Mouse (Mus musculus): ENCODE measurements around the gene Ppox.

Gene Ppox

DNA sequence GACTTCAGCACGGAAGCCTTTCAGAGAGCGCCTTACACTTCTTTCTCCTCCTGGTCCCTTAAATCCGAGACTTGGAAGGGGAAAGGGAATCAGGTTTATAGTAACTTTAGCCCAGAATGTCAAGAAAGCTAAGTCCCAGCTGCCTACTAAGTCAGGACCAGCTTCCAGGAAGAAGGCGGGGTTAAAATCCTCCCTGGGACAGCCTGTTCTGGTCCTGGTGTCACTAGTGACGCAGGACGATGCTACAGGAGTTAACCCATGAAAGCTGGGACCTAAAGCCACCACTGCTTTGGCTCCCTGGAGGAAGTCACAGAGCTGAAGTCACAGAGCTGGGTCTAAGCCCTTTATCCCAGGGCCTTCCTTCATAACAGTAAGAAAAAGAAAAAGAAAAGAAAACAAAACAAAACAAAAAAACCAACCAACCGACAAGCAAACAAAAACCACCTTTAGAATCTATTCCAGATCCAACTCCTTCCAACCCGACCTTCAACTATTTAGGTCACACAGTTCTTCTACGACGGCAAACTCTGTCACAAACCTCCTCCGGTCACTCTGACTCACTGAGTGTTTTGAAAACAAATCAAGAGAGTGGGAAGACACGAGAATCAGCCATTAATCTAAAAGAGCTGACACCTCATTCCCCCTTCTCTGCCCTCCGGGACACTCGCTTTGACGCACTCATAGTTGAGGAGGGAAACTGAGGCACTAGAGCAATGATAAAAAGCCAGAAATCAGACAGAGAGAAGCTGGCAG lies 40.8 kb downstream of the Ppox start:
- no peak for DNase-seq

DNA sequence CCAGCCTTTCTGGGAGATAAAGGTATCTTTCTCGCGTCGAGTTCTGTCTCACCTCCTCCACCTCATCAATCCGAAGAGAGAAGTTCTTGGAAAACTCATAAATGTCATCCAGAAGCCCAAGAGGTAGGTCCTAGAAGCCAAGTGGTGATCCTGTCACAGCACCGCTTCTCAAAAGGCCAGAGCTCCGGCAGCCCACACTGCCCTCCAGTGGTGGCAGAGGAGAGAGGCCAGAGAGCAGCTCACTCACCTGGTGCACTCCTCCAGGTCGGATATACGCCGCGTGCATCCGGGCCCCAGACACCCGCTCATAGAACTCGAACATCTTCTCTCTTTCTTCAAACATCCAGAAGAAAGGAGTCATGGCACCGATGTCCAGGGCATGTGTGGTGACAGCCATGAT lies 42.5 kb downstream of the Ppox start:
- DNase-seq: peak; percentile 59 to 74

DNA sequence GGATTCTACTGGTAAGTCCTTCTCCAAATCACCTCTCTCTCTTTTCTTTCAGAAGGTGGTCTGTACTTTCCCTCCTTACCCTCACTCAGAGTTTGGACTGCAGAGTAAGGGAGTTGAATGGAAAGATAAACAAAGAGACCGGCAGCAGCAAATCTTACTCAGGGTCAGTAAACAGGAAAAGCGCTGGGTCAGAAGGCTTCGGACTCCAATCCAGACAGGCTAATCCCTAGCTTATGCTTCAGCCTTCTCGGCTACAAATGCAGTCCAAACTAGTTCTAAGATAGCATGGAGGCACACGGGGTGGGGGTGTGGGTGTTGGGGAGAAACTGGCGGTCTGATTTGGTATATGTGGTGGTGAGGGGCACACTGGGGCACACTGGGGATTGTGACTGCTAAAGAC lies 43.5 kb downstream of the Ppox start:
- no peak for DNase-seq

DNA sequence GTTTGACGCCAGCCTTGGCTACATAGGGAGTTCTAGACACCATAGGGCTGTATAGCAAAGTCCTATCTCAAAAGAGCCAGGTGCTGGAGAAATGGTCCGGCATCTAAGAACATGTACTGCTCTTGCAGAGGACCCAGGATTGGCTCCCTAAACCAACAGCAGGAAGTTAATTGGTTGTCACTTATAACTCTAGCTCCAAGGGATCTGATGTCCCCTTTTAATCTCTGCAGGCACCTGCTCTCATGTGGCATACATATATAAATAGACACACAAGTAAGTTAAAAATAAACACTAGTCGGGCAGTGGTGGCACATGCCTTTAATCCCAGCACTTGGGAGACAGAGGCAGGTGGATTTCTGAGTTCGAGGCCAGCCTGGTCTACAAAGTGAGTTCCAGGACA lies 45.2 kb downstream of the Ppox start:
- DNase-seq: no peak

DNA sequence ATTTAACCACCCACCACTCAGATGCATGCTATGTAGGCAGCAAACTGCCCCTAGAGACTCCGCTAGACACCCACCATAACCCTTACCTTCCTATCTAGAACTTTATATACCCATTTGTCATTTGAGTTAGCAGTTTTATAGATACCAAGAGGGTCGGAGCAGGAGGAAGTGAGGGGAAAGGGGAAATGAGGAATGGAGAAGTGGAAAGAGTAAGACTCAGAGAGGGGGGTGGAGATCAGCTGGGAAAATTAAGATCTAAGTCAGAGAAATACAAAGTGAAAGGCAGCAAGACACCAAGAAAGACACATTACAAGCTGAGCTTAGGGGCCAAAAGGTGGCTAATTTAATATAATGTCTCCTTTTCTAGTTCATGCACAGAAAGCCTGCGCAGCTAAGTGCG lies 46.4 kb downstream of the Ppox start:
- no peak for DNase-seq

DNA sequence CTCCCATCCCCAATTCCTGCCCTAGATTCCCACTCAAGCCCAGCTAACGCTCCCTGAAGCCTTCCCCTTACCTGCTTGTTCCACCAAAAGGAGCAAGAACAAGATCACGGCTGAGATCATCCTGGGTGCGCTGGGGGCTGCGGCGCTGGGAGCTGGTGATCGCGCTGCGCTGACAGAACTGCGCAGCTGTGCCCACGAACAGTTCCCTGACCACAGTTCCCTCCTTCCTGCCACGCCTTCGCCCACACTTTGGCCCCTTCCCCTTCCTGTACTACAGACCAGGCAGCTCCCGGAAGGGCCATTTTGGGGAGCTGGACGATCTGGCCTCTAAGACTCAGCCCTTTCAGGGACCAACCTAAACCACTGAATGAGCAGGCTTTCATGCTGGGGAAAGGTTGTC lies 46.9 kb downstream of the Ppox start, which contains the start of gene Fcer1g:
Fcer1g (minus strand) TSS at position 240 of the 400 bp plus-strand sequence.
- DNase-seq: no peak

DNA sequence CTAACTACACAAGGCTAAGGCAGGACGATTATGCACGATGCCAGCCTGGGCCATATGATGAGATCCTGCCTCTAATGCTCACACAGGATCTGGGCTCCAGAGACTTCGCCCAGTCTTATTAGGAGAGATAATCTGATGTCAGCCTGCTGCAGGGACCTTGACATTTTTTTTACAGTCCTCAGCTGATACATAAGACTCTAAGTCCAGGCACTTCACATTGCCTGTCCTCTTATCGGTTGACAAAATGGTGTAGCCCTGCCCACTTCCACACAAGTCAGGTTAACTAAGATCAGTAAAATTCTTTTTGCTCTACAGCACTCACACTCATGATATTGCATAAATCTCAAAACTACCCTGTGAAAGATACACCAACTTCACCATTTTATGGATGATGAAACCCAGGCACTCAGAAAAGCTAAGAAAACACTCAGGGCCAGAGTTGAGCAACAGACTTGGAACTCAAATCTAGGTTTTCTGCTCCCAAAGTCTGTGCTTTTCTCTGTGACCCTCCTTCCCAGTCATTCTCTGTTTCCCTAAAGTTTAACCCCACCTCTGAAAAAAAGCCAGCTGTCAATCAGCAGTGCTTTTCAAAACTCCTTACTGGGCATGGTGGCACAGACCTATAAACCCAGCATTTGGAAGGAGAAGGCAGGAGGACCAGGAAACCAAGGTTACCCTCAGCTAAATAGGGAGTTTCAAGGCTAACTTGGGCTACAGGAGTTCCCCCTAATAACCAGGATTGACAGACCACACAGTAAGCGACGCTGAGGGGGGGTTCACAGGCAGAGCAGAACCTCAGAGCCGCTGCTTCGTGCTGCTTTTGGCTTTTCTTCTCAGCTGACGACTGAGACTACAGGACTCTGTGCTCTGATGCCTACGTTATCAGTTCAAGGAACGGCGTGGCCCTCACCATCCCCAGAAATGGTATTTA lies 47.9 kb downstream of the Ppox start:
- no peak for DNase-seq

DNA sequence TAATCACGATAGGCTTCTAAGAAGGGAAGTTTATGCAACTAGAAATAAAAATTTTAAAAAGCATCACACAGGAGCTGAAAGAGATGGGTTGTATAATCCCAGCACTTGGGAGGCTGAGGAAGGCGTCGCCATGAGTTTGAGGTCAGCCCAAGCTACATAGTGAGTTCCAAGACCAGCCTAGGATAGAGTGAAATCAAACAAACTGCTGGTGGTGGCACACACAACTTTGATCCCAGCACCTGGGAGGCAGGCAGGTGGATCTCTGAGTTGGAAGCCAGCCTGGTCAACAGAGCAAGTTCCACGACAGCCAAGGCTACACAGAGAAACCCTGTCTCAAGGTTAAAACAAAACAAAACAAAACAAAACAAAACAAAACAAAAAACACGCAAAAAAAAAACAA lies 48.6 kb downstream of the Ppox start:
- DNase-seq: no peak

DNA sequence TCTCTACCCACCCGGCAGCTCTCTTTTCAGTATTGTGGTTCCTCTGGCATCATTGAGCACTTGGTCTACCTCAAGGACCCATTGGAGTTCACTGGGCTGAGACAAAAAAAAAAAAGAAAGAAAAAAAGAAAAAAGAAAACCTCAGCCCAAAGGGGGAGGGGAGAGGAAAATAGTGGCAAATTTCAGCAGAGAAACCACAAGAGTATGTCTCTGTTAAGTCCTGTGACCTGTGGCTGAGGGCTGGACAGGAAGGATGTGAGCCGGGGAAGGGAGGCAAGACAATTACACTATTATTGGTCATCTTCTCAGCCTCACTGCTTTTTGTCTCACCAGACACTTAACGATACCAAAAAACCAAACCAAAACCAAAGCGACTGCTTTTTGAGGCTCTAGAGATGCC lies 49.1 kb downstream of the Ppox start:
- no peak for DNase-seq

DNA sequence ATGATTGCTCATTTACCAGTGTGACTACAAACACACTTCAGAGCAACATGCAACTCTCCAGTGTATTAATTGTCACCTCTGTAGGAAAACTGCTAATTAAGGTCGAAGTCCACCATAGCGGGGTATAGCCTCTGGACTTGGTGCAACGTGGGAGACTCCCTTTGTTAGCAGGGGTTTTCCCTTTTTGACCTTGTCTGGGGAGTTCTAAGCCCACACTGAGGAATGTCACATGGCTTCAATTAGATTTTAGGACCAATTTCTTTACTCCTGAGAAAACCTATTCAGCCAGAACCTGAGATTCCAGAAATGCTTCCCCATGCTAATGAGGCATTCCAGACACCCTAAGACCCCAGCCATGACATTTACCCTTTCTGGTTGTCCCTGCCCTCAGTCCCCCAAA lies 50.8 kb downstream of the Ppox start:
- DNase-seq: no peak

DNA sequence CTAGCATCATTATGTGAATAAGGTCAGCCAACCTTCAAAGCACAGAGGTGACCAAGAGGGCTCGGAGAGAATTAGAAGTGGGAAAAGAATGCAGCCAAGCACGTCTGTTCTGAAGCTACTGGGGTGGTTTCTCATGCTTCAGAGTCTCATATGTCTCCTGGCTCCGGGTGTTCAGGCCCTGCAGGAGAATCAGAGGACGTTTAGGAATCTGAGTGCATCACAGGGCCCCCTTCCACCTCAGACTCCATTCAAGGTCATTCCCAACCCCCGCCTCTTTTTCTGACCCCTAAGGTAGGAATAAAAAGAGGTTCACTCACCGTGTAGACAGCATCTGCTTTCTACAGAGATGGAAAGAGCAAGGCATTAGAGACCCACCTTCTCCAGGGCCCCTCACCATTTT lies 51.2 kb downstream of the Ppox start:
- no peak for DNase-seq

DNA sequence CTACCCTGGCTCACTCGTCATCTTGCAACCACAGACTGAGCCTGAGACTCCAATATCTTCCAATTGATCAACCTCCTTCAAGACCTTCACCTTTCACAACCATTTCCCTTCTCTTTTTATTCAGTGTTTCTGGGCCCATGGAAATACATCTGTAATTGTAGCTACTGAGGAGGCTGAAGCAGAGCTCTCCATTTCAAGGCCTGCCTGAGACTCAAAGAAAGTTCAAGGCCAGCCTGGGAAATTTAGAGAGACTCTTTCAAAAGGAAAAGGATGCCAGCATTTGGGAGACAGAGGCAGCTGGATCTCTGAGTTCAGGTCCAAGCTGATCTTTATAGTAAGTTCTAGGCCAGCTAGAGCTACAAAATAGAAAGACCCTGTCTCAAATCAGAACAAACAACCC lies 53.1 kb downstream of the Ppox start:
- DNase-seq: no peak

DNA sequence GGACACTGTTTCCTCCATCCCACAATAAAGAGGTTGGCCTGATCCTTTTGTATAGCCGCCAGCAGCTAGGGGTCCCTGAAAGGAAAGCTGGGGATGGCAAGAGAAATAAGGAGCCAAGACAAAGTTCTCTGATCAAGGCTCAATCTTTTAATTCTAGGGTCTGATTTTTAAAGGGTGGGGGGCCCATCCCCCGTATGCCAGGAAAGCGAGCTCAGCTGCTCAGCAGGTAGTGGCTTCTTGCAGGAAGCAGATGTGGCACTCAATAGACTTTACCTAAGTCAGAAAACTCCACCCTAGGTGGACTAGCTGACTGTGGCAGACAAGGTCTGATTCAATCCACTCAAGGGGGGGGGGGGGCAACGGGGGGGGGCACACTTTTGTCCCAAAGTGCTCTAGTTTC lies 54.2 kb downstream of the Ppox start:
- no peak for DNase-seq

Measured in cerebellum, postnatal 25 days (tissue).